Mouse (Mus musculus): ENCODE results near the gene Nxt1. TPM values are rescaled to one million over a fixed set of nuclear protein-coding genes. Genes with fewer than 3 reads are reported as not detected.
A peak's percentile ranks its signal among the peaks of the same experiment; 100 is the strongest.

The Nxt1 gene
- polyA plus RNA-seq, 1 experiment from 2014 or later: 41.0 TPM

DNA sequence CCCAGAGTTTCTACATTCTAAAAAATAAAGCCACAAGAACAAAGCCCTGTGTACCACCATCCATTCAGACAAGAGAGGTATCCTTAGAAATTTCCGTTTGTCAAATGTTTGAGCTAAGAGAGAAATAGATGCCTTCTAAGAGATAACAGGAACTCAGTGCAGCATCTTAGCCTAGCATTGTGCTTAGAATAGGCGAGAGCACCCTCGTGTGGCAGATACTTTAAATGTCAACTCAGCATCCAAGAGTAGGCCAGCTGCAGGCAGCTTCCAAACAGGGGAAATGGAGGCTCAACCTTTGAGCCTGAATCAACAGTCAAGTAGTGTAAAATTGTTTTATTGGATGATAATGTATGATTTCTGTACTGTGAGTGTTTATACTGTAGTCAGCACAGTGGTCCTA is 17.4 kb upstream of the Nxt1 start:
- ATAC-seq (replicated peaks; ENCODE audit: insufficient number of reproducible peaks, insufficient read depth, low FRiP score, low read depth): no peak

GRCm38 (mm10) chr2:148663458-148663857 is 8.9 kb upstream of the Nxt1 start:
- H3K9me3 ChIP-seq (replicated peaks): no peaks in the 10 kb centered on the region
- ATAC-seq (replicated peaks; ENCODE audit: insufficient number of reproducible peaks, insufficient read depth, low FRiP score, low read depth): no peak
- H3K27ac ChIP-seq: no peak overlapping the region
- H3K9ac ChIP-seq: no peak overlapping the region
- H3K27me3 ChIP-seq: no peaks in the 10 kb centered on the region; the same call in 1 of the 2 replicates
- H3K4me1 ChIP-seq (replicated peaks): no peaks in the 10 kb centered on the region
- H3K4me2 ChIP-seq: no peak overlapping the region
- H3K36me3 ChIP-seq: no peaks in the 10 kb centered on the region
- WGBS: 93% methylated on average over 1 of the region's 1 CpGs
- no peak overlapping the region for H3K4me3 ChIP-seq

More for the DNA sequence above, 17.4 kb upstream of the Nxt1 start:
- Histone ChIP-seq H3K27ac (no peak overlapping the region), H3K9ac (no peak overlapping the region), H3K4me2 (no peak overlapping the region), H3K9me3 (replicated peaks) (no peaks in the 10 kb centered on the region), H3K27me3 (peaks cover 4% of the 10 kb centered on the region; the same call in 1 of the 2 replicates), H3K36me3 (no peaks in the 10 kb centered on the region), H3K4me1 (replicated peaks) (no peaks in the 10 kb centered on the region), H3K4me3 (no peak overlapping the region)
- WGBS: 2% methylated on average over 3 of the region's 3 CpGs

DNA sequence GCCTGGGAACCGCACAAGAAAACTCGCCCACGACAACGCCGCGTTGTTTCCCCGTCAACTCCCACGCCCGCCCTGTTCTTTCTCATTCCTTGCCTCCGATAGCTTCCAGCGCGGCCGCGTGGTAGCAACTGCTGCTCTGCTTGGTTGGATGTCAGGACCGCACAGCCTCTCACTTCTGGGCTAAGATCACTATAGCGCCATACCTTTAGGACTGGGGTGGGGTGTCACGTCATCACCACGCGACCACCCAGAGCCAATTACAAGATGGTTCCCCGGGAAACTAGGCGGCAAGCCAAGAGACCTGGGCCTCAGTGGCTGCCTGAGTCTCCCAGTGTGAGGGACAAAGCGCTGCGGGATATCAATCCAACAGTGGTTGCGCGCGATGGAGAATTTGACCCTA is 5.4 kb downstream of the Nxt1 start:
- H3K9me3 ChIP-seq (replicated peaks): no peaks in the 10 kb centered on the region
- peaks cover 12% of the 10 kb centered on the region for H3K36me3 ChIP-seq
- no peak for ATAC-seq (replicated peaks; ENCODE audit: insufficient number of reproducible peaks, insufficient read depth, low FRiP score, low read depth)
- H3K4me2 ChIP-seq: peak overlapping the region; percentile 75
- H3K9ac ChIP-seq: peak overlapping the region; percentile 61
- WGBS: 10% methylated on average over 26 of the region's 26 CpGs
- peak overlapping the region; percentile 57 for H3K4me3 ChIP-seq
- peaks cover 51% of the 10 kb centered on the region for H3K4me1 ChIP-seq (replicated peaks)
- H3K27me3 ChIP-seq: no peaks in the 10 kb centered on the region
- H3K27ac ChIP-seq: peak overlapping the region; percentile 70

DNA sequence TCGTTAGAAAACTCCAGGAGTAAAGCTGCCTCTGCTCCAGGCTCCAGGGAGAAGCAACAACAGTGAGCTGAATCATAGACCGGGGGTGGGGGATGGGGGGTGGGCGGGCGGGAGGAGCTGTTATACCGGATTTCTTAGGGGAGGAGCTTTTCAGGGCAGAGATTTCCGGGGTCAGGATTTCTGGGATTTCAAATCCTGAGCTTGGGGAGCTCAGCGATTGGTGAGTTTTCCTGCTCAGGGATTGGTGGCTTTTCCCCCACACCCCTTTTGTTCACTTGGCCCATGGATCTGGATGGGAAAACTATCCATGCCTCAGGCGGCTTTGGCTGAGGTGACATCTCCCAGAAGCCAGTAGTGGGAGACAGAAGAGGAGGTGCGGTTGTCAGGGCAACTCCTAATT is 6.9 kb downstream of the Nxt1 start:
- peak overlapping the region; percentile 38; the same call in 1 of the 2 replicates for H3K9ac ChIP-seq
- no peak for ATAC-seq (replicated peaks; ENCODE audit: insufficient number of reproducible peaks, insufficient read depth, low FRiP score, low read depth)
- H3K27me3 ChIP-seq: no peaks in the 10 kb centered on the region
- no peaks in the 10 kb centered on the region for H3K9me3 ChIP-seq (replicated peaks)
- peak overlapping the region; percentile 88 for H3K4me2 ChIP-seq
- peaks cover 39% of the 10 kb centered on the region for H3K4me1 ChIP-seq (replicated peaks)
- H3K36me3 ChIP-seq: peaks cover 25% of the 10 kb centered on the region
- peak overlapping the region; percentile 27 for H3K4me3 ChIP-seq
- peak overlapping the region; percentile 92 for H3K27ac ChIP-seq
- 6% methylated on average over 9 of the region's 9 CpGs for WGBS

GRCm38 (mm10) chr2:148680775-148681291 is 8.4 kb downstream of the Nxt1 start, which contains the start of gene Gzf1:
TSS of gene Gzf1 (plus strand) at chr2:148681023.
- H3K4me3 ChIP-seq: peak within 1 kb of the TSS; percentile 91
- peak within 1 kb of the TSS; percentile 88 for H3K4me2 ChIP-seq
- H3K4me1 ChIP-seq (replicated peaks): peaks cover 38% of the 10 kb centered on the region
- WGBS: under 1% methylated on average over 39 of the region's 39 CpGs
- no peaks in the 10 kb centered on the region for H3K27me3 ChIP-seq
- H3K9me3 ChIP-seq (replicated peaks): no peaks in the 10 kb centered on the region
- ATAC-seq (replicated peaks; ENCODE audit: insufficient number of reproducible peaks, insufficient read depth, low FRiP score, low read depth): peak; percentile 96
- H3K27ac ChIP-seq: peak within 1 kb of the TSS; percentile 92
- H3K36me3 ChIP-seq: peaks cover 34% of the 10 kb centered on the region
- H3K9ac ChIP-seq: peak within 1 kb of the TSS; percentile 81

GRCm38 (mm10) chr2:148681461-148681891 is 9.1 kb downstream of the Nxt1 start:
- Histone ChIP-seq H3K27ac (peak overlapping the region; percentile 91), H3K27me3 (no peaks in the 10 kb centered on the region), H3K4me1 (replicated peaks) (peaks cover 39% of the 10 kb centered on the region), H3K4me3 (peak overlapping the region; percentile 91), H3K9ac (peak overlapping the region; percentile 81), H3K36me3 (peaks cover 34% of the 10 kb centered on the region), H3K4me2 (peak overlapping the region; percentile 88), H3K9me3 (replicated peaks) (no peaks in the 10 kb centered on the region)
- ATAC-seq (replicated peaks; ENCODE audit: insufficient number of reproducible peaks, insufficient read depth, low FRiP score, low read depth): peak; percentile 57
- WGBS: 2% methylated on average over 17 of the region's 17 CpGs

DNA sequence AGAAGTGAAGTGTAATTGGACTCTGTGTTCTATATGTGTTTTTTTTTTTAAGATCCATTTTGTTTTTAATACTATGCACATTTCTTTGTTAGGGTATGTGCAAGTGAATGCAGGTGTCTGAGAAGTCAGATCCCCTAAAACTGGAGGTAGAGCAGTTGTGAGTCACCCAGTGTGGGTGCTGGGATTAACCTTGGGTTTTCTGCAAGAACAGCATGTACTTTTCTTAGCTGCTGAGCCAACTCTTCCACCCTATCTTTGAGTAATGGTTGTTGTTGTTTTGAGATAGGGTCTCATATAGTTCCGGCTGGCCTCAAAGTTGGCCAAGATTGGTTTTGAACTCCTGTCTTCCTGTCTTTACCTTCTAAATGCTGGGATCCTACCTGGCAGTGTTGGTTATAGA is 10.6 kb downstream of the Nxt1 start:
- Histone ChIP-seq H3K27me3 (no peaks in the 10 kb centered on the region), H3K4me2 (no peak overlapping the region), H3K4me3 (no peak overlapping the region), H3K4me1 (replicated peaks) (peaks cover 36% of the 10 kb centered on the region), H3K27ac (no peak overlapping the region), H3K9me3 (replicated peaks) (no peaks in the 10 kb centered on the region), H3K36me3 (peaks cover 39% of the 10 kb centered on the region), H3K9ac (no peak overlapping the region)
- ATAC-seq (replicated peaks; ENCODE audit: insufficient number of reproducible peaks, insufficient read depth, low FRiP score, low read depth): no peak
- WGBS: 81% methylated on average over 1 of the region's 1 CpGs

DNA sequence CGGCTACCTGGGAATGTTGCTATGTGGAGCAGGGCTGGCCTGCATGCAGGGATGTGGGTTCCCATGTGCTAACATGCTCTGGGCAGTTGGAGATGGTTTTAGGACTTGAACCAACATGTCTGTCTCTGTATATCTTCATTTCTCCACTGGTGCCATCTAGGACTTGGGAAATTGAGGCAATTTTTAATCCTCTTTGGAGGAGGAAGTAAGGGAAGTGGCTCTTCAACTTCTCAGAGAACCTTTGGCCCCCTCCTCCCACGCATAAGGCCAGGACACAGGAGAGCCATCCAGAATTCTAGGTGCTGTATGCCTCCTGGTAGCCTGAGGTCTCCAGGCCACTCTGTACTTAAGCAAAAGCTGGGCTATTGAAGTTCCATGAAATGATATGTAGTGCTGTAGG is 12.6 kb downstream of the Nxt1 start:
- H3K27me3 ChIP-seq: no peaks in the 10 kb centered on the region
- H3K4me1 ChIP-seq (replicated peaks): peaks cover 21% of the 10 kb centered on the region
- no peak overlapping the region for H3K4me2 ChIP-seq
- WGBS: 89% methylated on average over 2 of the region's 2 CpGs
- H3K9ac ChIP-seq: no peak overlapping the region
- H3K36me3 ChIP-seq: peaks cover 49% of the 10 kb centered on the region
- ATAC-seq (replicated peaks; ENCODE audit: insufficient number of reproducible peaks, insufficient read depth, low FRiP score, low read depth): no peak
- no peaks in the 10 kb centered on the region for H3K9me3 ChIP-seq (replicated peaks)
- no peak overlapping the region for H3K4me3 ChIP-seq
- no peak overlapping the region for H3K27ac ChIP-seq

DNA sequence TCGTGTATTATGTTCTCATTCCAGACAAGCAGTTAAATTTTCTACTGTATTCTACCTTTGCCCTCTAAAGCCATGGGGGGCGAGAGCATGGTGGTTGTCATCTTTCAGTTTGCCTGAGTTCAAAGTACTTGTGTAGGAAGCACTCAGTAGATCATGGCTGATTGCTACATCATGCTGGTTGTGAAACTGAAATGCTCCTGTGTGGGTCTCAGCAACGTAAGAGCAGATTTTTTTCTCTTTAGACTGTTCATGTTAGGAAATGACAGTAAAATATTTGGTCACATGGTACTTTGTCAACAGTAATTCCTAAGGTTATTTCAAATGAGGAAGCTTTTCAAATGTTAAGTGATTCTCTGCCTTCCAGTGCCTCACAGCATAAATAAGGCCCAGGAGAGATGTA is 13.3 kb downstream of the Nxt1 start:
- no peak overlapping the region for H3K27ac ChIP-seq
- H3K4me2 ChIP-seq: no peak overlapping the region
- H3K9me3 ChIP-seq (replicated peaks): no peaks in the 10 kb centered on the region
- WGBS: 90% methylated on average over 3 of the region's 3 CpGs
- no peaks in the 10 kb centered on the region for H3K27me3 ChIP-seq
- peaks cover 17% of the 10 kb centered on the region for H3K4me1 ChIP-seq (replicated peaks)
- H3K36me3 ChIP-seq: peaks cover 57% of the 10 kb centered on the region
- H3K4me3 ChIP-seq: no peak overlapping the region
- H3K9ac ChIP-seq: no peak overlapping the region
- ATAC-seq (replicated peaks; ENCODE audit: insufficient number of reproducible peaks, insufficient read depth, low FRiP score, low read depth): no peak

DNA sequence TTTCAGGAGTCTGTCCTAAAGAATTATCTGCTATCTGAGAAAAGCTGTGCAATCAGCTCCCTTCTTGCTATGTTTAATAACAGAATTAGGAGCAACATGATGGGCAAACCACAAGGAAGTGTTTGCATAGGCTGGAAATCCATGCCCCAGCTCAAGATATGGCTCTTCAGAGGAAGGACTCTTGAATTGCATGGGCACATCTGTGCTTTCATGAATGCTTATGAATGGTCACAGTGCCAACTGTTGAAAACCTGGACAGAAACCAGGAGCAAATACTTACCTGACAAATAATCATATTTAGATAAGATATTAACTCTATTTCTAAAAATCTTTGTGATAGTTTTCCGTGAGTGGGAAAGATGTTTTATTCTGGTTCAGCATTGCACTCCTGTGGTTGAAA is 14.5 kb downstream of the Nxt1 start:
- Histone ChIP-seq H3K4me1 (replicated peaks) (peaks cover 12% of the 10 kb centered on the region), H3K27ac (no peak overlapping the region), H3K9me3 (replicated peaks) (no peaks in the 10 kb centered on the region), H3K9ac (no peak overlapping the region), H3K4me2 (no peak overlapping the region), H3K27me3 (no peaks in the 10 kb centered on the region), H3K4me3 (no peak overlapping the region), H3K36me3 (peaks cover 68% of the 10 kb centered on the region)
- no peak for ATAC-seq (replicated peaks; ENCODE audit: insufficient number of reproducible peaks, insufficient read depth, low FRiP score, low read depth)
- 56% methylated on average over 1 of the region's 1 CpGs for WGBS

DNA sequence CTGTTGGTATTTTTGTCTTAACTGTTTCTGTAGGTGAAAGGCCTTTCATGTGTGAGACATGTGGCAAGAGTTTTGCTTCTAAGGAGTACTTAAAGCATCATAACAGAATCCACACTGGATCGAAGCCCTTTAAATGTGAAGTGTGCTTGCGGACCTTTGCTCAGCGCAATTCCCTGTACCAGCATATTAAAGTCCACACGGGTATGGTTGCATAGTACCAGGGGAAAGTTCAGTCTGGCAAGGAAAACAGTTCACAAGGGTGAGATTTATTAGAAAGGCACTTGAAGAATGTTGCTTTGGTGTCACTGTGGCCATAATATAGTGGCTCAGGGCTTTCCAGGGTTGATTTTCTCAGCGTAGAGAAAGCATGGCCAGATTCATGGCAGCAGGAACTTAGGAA is 15.6 kb downstream of the Nxt1 start:
- 96% methylated on average over 5 of the region's 5 CpGs for WGBS

GRCm38 (mm10) chr2:148689444-148690140 is 17.2 kb downstream of the Nxt1 start:
- peaks cover 62% of the 10 kb centered on the region for H3K36me3 ChIP-seq
- WGBS: 89% methylated on average over 6 of the region's 6 CpGs
- no peak overlapping the region for H3K4me2 ChIP-seq
- peaks cover 14% of the 10 kb centered on the region for H3K4me1 ChIP-seq (replicated peaks)
- H3K4me3 ChIP-seq: no peak overlapping the region
- H3K9me3 ChIP-seq (replicated peaks): no peaks in the 10 kb centered on the region
- H3K9ac ChIP-seq: no peak overlapping the region
- H3K27ac ChIP-seq: no peak overlapping the region
- no peak for ATAC-seq (replicated peaks; ENCODE audit: insufficient number of reproducible peaks, insufficient read depth, low FRiP score, low read depth)
- H3K27me3 ChIP-seq: no peaks in the 10 kb centered on the region

More for the DNA sequence above, 15.6 kb downstream of the Nxt1 start:
- Histone ChIP-seq H3K27ac (no peak overlapping the region), H3K4me3 (no peak overlapping the region), H3K4me2 (no peak overlapping the region), H3K36me3 (peaks cover 74% of the 10 kb centered on the region), H3K4me1 (replicated peaks) (peaks cover 9% of the 10 kb centered on the region), H3K9me3 (replicated peaks) (no peaks in the 10 kb centered on the region), H3K27me3 (no peaks in the 10 kb centered on the region), H3K9ac (no peak overlapping the region)
- ATAC-seq (replicated peaks; ENCODE audit: insufficient number of reproducible peaks, insufficient read depth, low FRiP score, low read depth): no peak
